Mouse (Mus musculus) myocyte (in vitro differentiated cells): ENCODE measurements around the gene Mcm10. TPM values are rescaled to one million over a fixed set of nuclear protein-coding genes. Genes with fewer than 3 reads are reported as not detected.

Source experiments
- H3K27me3 ChIP-seq: one replicate; pipeline ENCODE4 v1.6.1; 2011; ENCODE audit not compliant: control insufficient read depth, insufficient read depth, insufficient read length
- H3K36me3 ChIP-seq: one replicate; pipeline ENCODE4 v1.6.1; 2011; ENCODE audit not compliant: control insufficient read depth, insufficient read depth
- H3K4me2 ChIP-seq: one replicate; pipeline ENCODE4 v1.6.1; 2011; ENCODE audit warnings: low read depth, control low read depth
- H3K4me3 ChIP-seq: one replicate; pipeline ENCODE4 v1.5.1; 2011; ENCODE audit warnings: mild to moderate bottlenecking, control low read depth, moderate library complexity
- H3K79me2 ChIP-seq: one replicate; pipeline ENCODE4 v1.6.1; 2011; ENCODE audit not compliant: control insufficient read depth, insufficient read depth
- H3ac ChIP-seq: one replicate; pipeline ENCODE4 v1.6.1; 2011; ENCODE audit not compliant: control insufficient read depth, insufficient read length
- CEBPB ChIP-seq: IDR thresholded peaks from 2 replicates; pipeline ENCODE4 v1.6.1; 2011; ENCODE audit warnings: mild to moderate bottlenecking, moderate library complexity; ENCODE audit not compliant: poor library complexity, insufficient read depth, severe bottlenecking
- E2F4 ChIP-seq: IDR thresholded peaks from one replicate; pipeline ENCODE4 v1.6.1; 2011; ENCODE audit warnings: mild to moderate bottlenecking, control low read depth, moderate library complexity; ENCODE audit not compliant: insufficient read depth
- MAX ChIP-seq: IDR thresholded peaks from one replicate; pipeline ENCODE4 v1.6.1; 2011; ENCODE audit warnings: low read depth, mild to moderate bottlenecking, control low read depth
- MYOD1 ChIP-seq, 3 experiments: IDR thresholded peaks; one replicate each; pipeline ENCODE4 v1.6.1; 2011; ENCODE audit warnings: control low read depth in 2 of 3, low read depth in 2 of 3, mild to moderate bottlenecking in 2 of 3, moderate library complexity in 1 of 3; ENCODE audit not compliant: insufficient read length in 2 of 3, control insufficient read depth in 1 of 3
- MYOG ChIP-seq, 3 experiments: IDR thresholded peaks; one replicate each; pipeline ENCODE4 v1.6.1; 2011; ENCODE audit warnings: control low read depth in 2 of 3, low read depth in 2 of 3, mild to moderate bottlenecking in 2 of 3; ENCODE audit not compliant: insufficient read length in 2 of 3, control insufficient read depth in 1 of 3, insufficient read depth in 1 of 3
- POLR2A ChIP-seq: IDR thresholded peaks from one replicate; pipeline ENCODE4 v1.6.1; 2011; ENCODE audit warnings: low read depth, mild to moderate bottlenecking, control low read depth, moderate library complexity; ENCODE audit not compliant: insufficient read length
- POLR2AphosphoS2 ChIP-seq: IDR thresholded peaks from one replicate; pipeline ENCODE4 v1.6.1; 2011; ENCODE audit warnings: low read depth, control low read depth; ENCODE audit not compliant: insufficient read length
- REST ChIP-seq: IDR thresholded peaks from one replicate; pipeline ENCODE4 v1.6.1; 2011; ENCODE audit warnings: mild to moderate bottlenecking, control low read depth, moderate library complexity; ENCODE audit not compliant: insufficient read depth, insufficient read length
- SRF ChIP-seq: IDR thresholded peaks from one replicate; pipeline ENCODE4 v1.6.1; 2011; ENCODE audit warnings: low read depth; ENCODE audit not compliant: control insufficient read depth, insufficient read length
- TCF12 ChIP-seq: IDR thresholded peaks from one replicate; pipeline ENCODE4 v1.6.1; 2011; ENCODE audit warnings: mild to moderate bottlenecking, control low read depth; ENCODE audit not compliant: poor library complexity, insufficient read depth, severe bottlenecking
- TCF3 ChIP-seq: IDR thresholded peaks from one replicate; pipeline ENCODE4 v1.6.1; 2011; ENCODE audit warnings: low read depth, control low read depth; ENCODE audit not compliant: insufficient read length
- USF1 ChIP-seq: IDR thresholded peaks from one replicate; pipeline ENCODE4 v1.6.1; 2011; ENCODE audit warnings: low read depth, mild to moderate bottlenecking, control low read depth, moderate library complexity
- polyA plus RNA-seq: library from polyadenylated mRNA; unstranded; fragments of >200 nt; fragmentation: generic; extraction: Trizol; gene quantifications from one replicate; pipeline ENCODE4 v1.2.1, GENCODE M21; 2012; ENCODE audit warnings: missing spikeins

Mcm10 gene
- polyA plus RNA-seq, 1 experiment: 4.2 TPM

- Histone ChIP-seq H3K4me3 (no peak overlapping the region), H3ac (no peak overlapping the region), H3K79me2 (no peaks in the 10 kb centered on the region), H3K27me3 (no peaks in the 10 kb centered on the region), H3K4me2 (no peak overlapping the region), H3K36me3 (peaks cover 16% of the 10 kb centered on the region)
- TF ChIP-seq CEBPB: no peak
- TF ChIP-seq SRF: no peak
- TF ChIP-seq MAX: no peak
- TF ChIP-seq MYOG (IDR thresholded peaks at IDR 0.05; ENCODE audit: control insufficient read depth in 1 of 3, insufficient read depth in 1 of 3, insufficient read length in 2 of 3, low read depth in 2 of 3): no peak
- no peak for TF ChIP-seq E2F4
- TF ChIP-seq TCF12: no peak
- no peak for TF ChIP-seq USF1
- TF ChIP-seq REST: no peak
- no peak for TF ChIP-seq MYOD1 (IDR thresholded peaks at IDR 0.05; ENCODE audit: control insufficient read depth in 1 of 3, insufficient read length in 2 of 3, low read depth in 2 of 3)
- TF ChIP-seq POLR2AphosphoS2: no peak
- TF ChIP-seq TCF3: no peak
- no peak for TF ChIP-seq POLR2A
Observed at GRCm38 (mm10) chr2:5033546-5034420, 21.2 kb upstream of the Mcm10 start.

- H3K79me2 ChIP-seq: no peaks in the 10 kb centered on the region
- TF ChIP-seq USF1: no peak
- no peak overlapping the region for H3ac ChIP-seq
Observed at GRCm38 (mm10) chr2:5032665-5033064, 20.1 kb upstream of the Mcm10 start.

GRCm38 (mm10) chr2:5031215-5031614, 18.6 kb upstream of the Mcm10 start:
- no peak for TF ChIP-seq CEBPB
- TF ChIP-seq POLR2A: no peak
- TF ChIP-seq MAX: no peak
- no peak overlapping the region for H3ac ChIP-seq
- no peak overlapping the region for H3K4me2 ChIP-seq
- H3K4me3 ChIP-seq: no peak overlapping the region
- peaks cover 10% of the 10 kb centered on the region for H3K36me3 ChIP-seq
- H3K79me2 ChIP-seq: no peaks in the 10 kb centered on the region
- no peaks in the 10 kb centered on the region for H3K27me3 ChIP-seq

More at GRCm38 (mm10) chr2:5032665-5033064, 20.1 kb upstream of the Mcm10 start:
- no peaks in the 10 kb centered on the region for H3K27me3 ChIP-seq
- no peak overlapping the region for H3K4me3 ChIP-seq
- no peak overlapping the region for H3K4me2 ChIP-seq
- peaks cover 16% of the 10 kb centered on the region for H3K36me3 ChIP-seq

- no peaks in the 10 kb centered on the region for H3K79me2 ChIP-seq
- H3ac ChIP-seq: no peak overlapping the region
- TF ChIP-seq MYOD1 (IDR thresholded peaks at IDR 0.05; ENCODE audit: control insufficient read depth in 1 of 3, insufficient read length in 2 of 3, low read depth in 2 of 3): no peak
- no peak for TF ChIP-seq TCF3
- no peak for TF ChIP-seq SRF
- no peak for TF ChIP-seq POLR2A
- TF ChIP-seq MYOG (IDR thresholded peaks at IDR 0.05; ENCODE audit: control insufficient read depth in 1 of 3, insufficient read depth in 1 of 3, insufficient read length in 2 of 3, low read depth in 2 of 3): no peak
- no peak for TF ChIP-seq CEBPB
- no peak for TF ChIP-seq MAX
- TF ChIP-seq USF1: no peak
- no peak for TF ChIP-seq POLR2AphosphoS2
- no peak for TF ChIP-seq TCF12
- TF ChIP-seq REST: no peak
- TF ChIP-seq E2F4: no peak
- peaks cover 7% of the 10 kb centered on the region for H3K36me3 ChIP-seq
- H3K27me3 ChIP-seq: no peaks in the 10 kb centered on the region
- H3K4me3 ChIP-seq: no peak overlapping the region
- H3K4me2 ChIP-seq: no peak overlapping the region
Observed at GRCm38 (mm10) chr2:5029808-5030207, 17.2 kb upstream of the Mcm10 start.

- Histone ChIP-seq H3K4me2 (no peak overlapping the region), H3K4me3 (no peak overlapping the region), H3K79me2 (no peaks in the 10 kb centered on the region), H3K36me3 (peaks cover 11% of the 10 kb centered on the region), H3K27me3 (no peaks in the 10 kb centered on the region), H3ac (no peak overlapping the region)
- TF ChIP-seq USF1: no peak
- no peak for TF ChIP-seq SRF
- no peak for TF ChIP-seq POLR2A
- TF ChIP-seq TCF12: no peak
- TF ChIP-seq CEBPB: no peak
- no peak for TF ChIP-seq POLR2AphosphoS2
- no peak for TF ChIP-seq REST
- no peak for TF ChIP-seq MYOG (IDR thresholded peaks at IDR 0.05; ENCODE audit: control insufficient read depth in 1 of 3, insufficient read depth in 1 of 3, insufficient read length in 2 of 3, low read depth in 2 of 3)
- no peak for TF ChIP-seq E2F4
- TF ChIP-seq MAX: no peak
- TF ChIP-seq TCF3: no peak
- TF ChIP-seq MYOD1 (IDR thresholded peaks at IDR 0.05; ENCODE audit: control insufficient read depth in 1 of 3, insufficient read length in 2 of 3, low read depth in 2 of 3): no peak
Observed at GRCm38 (mm10) chr2:5028047-5028446, 15.5 kb upstream of the Mcm10 start.
